Mouse (Mus musculus) thymus, adult 2 months (tissue): ENCODE data around the gene Ggt1. TPM values are rescaled to one million over a fixed set of nuclear protein-coding genes. Genes with fewer than 3 reads are reported as not detected.
A peak's percentile ranks its signal among the peaks of the same experiment; 100 is the strongest.

Source experiments
- DNase-seq: peaks from one replicate; pipeline ENCODE4 v3.0.0; 2021
- H3K27ac ChIP-seq: fragments of 200-500 bp; 2 replicates; pipeline ENCODE4 v1.5.1; 2012; ENCODE audit warnings: low read length, control low read depth; ENCODE audit not compliant: control insufficient read depth, insufficient read depth
- H3K27me3 ChIP-seq: fragments of 200-500 bp; 2 replicates; pipeline ENCODE4 v1.6.1; 2012; ENCODE audit warnings: mild to moderate bottlenecking, low read length, moderate library complexity, mixed read lengths; ENCODE audit not compliant: control insufficient read depth, insufficient read depth
- H3K36me3 ChIP-seq: fragments of 200-500 bp; 2 replicates; pipeline ENCODE4 v1.6.1; 2012; ENCODE audit warnings: mild to moderate bottlenecking, low read length, moderate library complexity; ENCODE audit not compliant: control insufficient read depth, insufficient read depth
- H3K4me1 ChIP-seq: fragments of 200-500 bp; replicated peaks from 2 replicates; pipeline ENCODE4 v1.6.1; 2012; ENCODE audit warnings: low read length; ENCODE audit not compliant: control insufficient read depth, insufficient read depth
- H3K4me3 ChIP-seq: fragments of 200-500 bp; 2 replicates; pipeline ENCODE4 v1.5.1; 2012; ENCODE audit warnings: mild to moderate bottlenecking, low read length, control low read depth, moderate library complexity; ENCODE audit not compliant: control insufficient read depth, insufficient read depth
- CTCF ChIP-seq: fragments of 200-500 bp; IDR thresholded peaks from 2 replicates; pipeline ENCODE4 v1.5.1; 2012; ENCODE audit warnings: mild to moderate bottlenecking, control low read depth, low read length, moderate library complexity, borderline replicate concordance; ENCODE audit not compliant: control insufficient read depth, poor library complexity, insufficient read depth; ENCODE audit errors: extremely low read depth
- POLR2A ChIP-seq: fragments of 200-500 bp; IDR thresholded peaks from 2 replicates; pipeline ENCODE4 v1.6.1; 2012; ENCODE audit warnings: mild to moderate bottlenecking, low read length, control low read depth, moderate library complexity; ENCODE audit not compliant: control insufficient read depth, poor library complexity, insufficient read depth; ENCODE audit errors: extremely low read depth
- WGBS: fragments of 180-500 bp; shearing (Covaris S2); methylation state at CpG from one replicate; pipeline ENCODE4 v1.1.7; 2018; 5-methylcytosine and 5-hydroxymethylcytosine counted together
- polyA plus RNA-seq: library from polyadenylated mRNA; depleted of rRNA; stranded (reverse); fragments of >200 nt; gene quantifications from 2 replicates; pipeline ENCODE4 v1.2.3, GENCODE M21; 2012; rRNA removed

The Ggt1 gene
- polyA plus RNA-seq, 1 experiment, result 6.9 TPM

DNA sequence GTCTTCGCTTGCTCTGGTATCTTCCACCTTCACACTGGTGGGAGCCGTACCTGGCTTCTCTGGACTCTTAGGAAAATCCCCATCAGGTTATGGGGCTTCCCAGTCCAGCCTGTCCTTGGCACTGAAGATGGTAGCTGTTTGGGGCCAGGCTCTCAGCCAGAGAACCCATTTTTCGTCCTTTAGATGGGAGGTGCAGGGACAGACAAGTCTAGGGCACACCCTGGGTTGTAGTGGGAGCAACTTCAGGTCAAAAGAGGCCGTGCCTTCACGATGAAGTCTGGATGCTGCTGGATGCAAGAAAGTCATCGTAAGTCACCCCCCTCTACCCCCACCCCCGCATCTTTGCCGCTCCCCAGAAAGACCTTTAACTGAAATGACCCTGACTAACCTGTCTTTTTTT lies 73.2 kb downstream of the Ggt1 start:
- Histone ChIP-seq H3K27ac (no peak overlapping the region), H3K27me3 (no peaks in the 10 kb centered on the region), H3K4me1 (no peaks in the 10 kb centered on the region), H3K36me3 (no peaks in the 10 kb centered on the region), H3K4me3 (no peak overlapping the region)
- 93% methylated on average over 8 of the region's 8 CpGs for WGBS
- no peak for DNase-seq
- TF ChIP-seq POLR2A (no peak), CTCF (no peak)

DNA sequence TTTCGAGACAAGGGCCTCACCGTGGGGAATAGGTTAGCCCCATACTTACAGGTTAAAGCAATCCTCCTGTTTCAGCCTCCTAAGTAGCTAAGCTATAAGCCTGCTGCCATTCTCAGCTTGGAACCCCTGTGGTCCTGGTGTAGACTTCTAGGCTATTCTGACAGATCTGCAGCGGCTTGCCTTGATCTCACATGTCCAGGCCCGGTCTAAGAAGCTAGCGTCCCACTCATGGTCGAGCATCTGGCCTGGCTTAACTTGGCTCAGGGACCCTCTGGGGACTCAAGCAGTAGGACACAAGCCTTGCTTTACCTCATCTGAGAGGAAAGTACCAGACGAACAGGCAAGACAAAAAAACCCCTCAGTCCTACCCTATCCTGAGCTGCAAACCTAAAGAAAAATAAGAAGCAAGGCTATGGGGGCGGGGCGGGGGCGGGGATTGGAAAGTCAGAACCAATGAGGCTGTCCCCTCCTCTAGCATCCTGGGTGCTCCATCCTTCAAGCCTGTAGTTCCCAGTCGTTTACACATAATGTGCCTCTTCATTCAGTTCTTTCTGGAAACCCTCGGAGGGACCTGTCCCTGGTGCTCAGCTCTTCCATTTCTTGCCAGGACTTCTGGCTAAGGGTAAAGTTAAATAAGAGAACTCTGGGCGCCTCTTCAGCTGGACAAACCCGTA lies 73.8 kb downstream of the Ggt1 start:
- TF ChIP-seq POLR2A, result no peak
- TF ChIP-seq CTCF, result no peak

DNA sequence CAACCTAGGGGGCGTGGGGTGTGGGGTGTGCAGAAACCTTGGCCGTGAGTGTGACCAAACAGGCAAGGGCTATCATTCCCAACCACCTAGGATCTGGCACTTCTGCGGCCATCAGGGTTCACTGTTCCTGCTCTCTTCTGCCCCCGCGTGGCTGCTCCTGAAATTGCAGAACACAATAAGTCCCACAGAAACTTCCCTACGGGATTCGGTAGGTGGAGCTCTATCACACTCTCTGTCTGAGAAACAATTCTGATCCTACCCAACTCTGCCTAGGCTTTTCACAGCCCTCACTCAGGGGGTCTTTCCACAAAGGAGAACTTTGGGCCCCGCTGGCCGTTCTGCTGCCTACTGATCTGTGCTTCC lies 74.3 kb downstream of the Ggt1 start:
- TF ChIP-seq CTCF (peak; percentile 86), POLR2A (no peak)
- 14% methylated on average over 9 of the region's 9 CpGs for WGBS
- H3K27me3 ChIP-seq, result no peaks in the 10 kb centered on the region

More for the DNA sequence above, 73.8 kb downstream of the Ggt1 start:
- Histone ChIP-seq H3K4me3 (no peak overlapping the region), H3K36me3 (no peaks in the 10 kb centered on the region), H3K27ac (no peak overlapping the region), H3K4me1 (no peaks in the 10 kb centered on the region), H3K27me3 (no peaks in the 10 kb centered on the region)
- DNase-seq, result no peak
- 80% methylated on average over 14 of the region's 14 CpGs for WGBS

More for the DNA sequence above, 74.3 kb downstream of the Ggt1 start:
- Histone ChIP-seq H3K4me1 (no peaks in the 10 kb centered on the region), H3K27ac (no peak overlapping the region), H3K36me3 (no peaks in the 10 kb centered on the region), H3K4me3 (no peak overlapping the region)
- DNase-seq, result peak; percentile 85

Other genes starting within 250 kb of the Ggt1 start
- gene Adora2a, start 244.7 kb upstream of the Ggt1 start, polyA plus RNA-seq, result 53.4 and 55.4 TPM in 2 replicates
- 0.77 and 0.97 TPM in 2 replicates for gene Upb1, start 160.5 kb upstream of the Ggt1 start, polyA plus RNA-seq
- 25.1 and 28.3 TPM in 2 replicates for gene Snrpd3, start 44.1 kb upstream of the Ggt1 start, polyA plus RNA-seq
- gene Gucd1, start 43.6 kb upstream of the Ggt1 start, polyA plus RNA-seq, result 77.0 and 80.5 TPM in 2 replicates
- gene Lrrc75b, start 1.3 kb upstream of the Ggt1 start, polyA plus RNA-seq, result 1.8 and 2.2 TPM in 2 replicates
- gene Ggt5, start 27.7 kb downstream of the Ggt1 start, polyA plus RNA-seq, result 49.5 and 73.6 TPM in 2 replicates
- gene Susd2, start 82.4 kb downstream of the Ggt1 start, polyA plus RNA-seq, result 11.1 and 11.2 TPM in 2 replicates
- 82.3 and 89.2 TPM in 2 replicates for gene Cabin1, start 202.7 kb downstream of the Ggt1 start, polyA plus RNA-seq
- gene Ddt, start 211.8 kb downstream of the Ggt1 start, polyA plus RNA-seq, result 66.8 and 77.3 TPM in 2 replicates
- not detected in 2 replicates for gene Gm20441, start 219.3 kb downstream of the Ggt1 start, polyA plus RNA-seq
- 7.7 and 8.6 TPM in 2 replicates for gene Gstt3, start 219.8 kb downstream of the Ggt1 start, polyA plus RNA-seq
- 15.4 and 19.2 TPM in 2 replicates for gene Gstt1, start 237.0 kb downstream of the Ggt1 start, polyA plus RNA-seq